Mouse (Mus musculus) spleen, adult 2 months (tissue): ENCODE results near the gene Klb. TPM values are rescaled to one million over a fixed set of nuclear protein-coding genes. Genes with fewer than 3 reads are reported as not detected.

ENCODE experiments used
- DNase-seq, 2 experiments: peaks; one replicate each; pipeline versions ENCODE4 v3.0.0 to v3.0.0-alpha.2; 2012 to 2021; ENCODE audit warnings: low spot score in 2 of 2, low read depth in 1 of 2
- H3K27ac ChIP-seq: fragments of 200-500 bp; 2 replicates; pipeline ENCODE4 v1.5.1; 2012; ENCODE audit warnings: low read length, inconsistent platforms; ENCODE audit not compliant: insufficient read depth
- H3K27me3 ChIP-seq: fragments of 200-500 bp; 2 replicates; pipeline ENCODE4 v1.6.1; 2012; ENCODE audit warnings: mild to moderate bottlenecking, moderate library complexity, low read length, inconsistent platforms; ENCODE audit not compliant: control insufficient read depth, insufficient read depth
- H3K36me3 ChIP-seq: fragments of 200-500 bp; 2 replicates; pipeline ENCODE4 v1.6.1; 2012; ENCODE audit warnings: mild to moderate bottlenecking, low read length, inconsistent platforms; ENCODE audit not compliant: control insufficient read depth, insufficient read depth
- H3K4me1 ChIP-seq: fragments of 200-500 bp; 2 replicates; pipeline ENCODE4 v1.6.1; 2011; ENCODE audit warnings: inconsistent platforms; ENCODE audit not compliant: control insufficient read depth, insufficient read depth, insufficient read length
- H3K4me3 ChIP-seq: fragments of 200-500 bp; 2 replicates; pipeline ENCODE4 v1.5.1; 2011; ENCODE audit warnings: mild to moderate bottlenecking, inconsistent platforms; ENCODE audit not compliant: insufficient read depth, insufficient read length; ENCODE audit errors: extremely low read depth
- CTCF ChIP-seq: fragments of 200-500 bp; IDR thresholded peaks from 2 replicates; pipeline ENCODE4 v1.5.1; 2011; ENCODE audit warnings: mild to moderate bottlenecking, inconsistent platforms; ENCODE audit not compliant: insufficient read depth, insufficient read length, insufficient replicate concordance; ENCODE audit errors: extremely low read depth
- POLR2A ChIP-seq: fragments of 200-500 bp; IDR thresholded peaks from 2 replicates; pipeline ENCODE4 v1.6.1; 2011; ENCODE audit warnings: low read depth, low read length, inconsistent platforms
- WGBS: fragments of 180-500 bp; shearing (Covaris S2); methylation state at CpG from one replicate; pipeline ENCODE4 v1.1.7; 2018; 5-methylcytosine and 5-hydroxymethylcytosine counted together
- polyA plus RNA-seq: library from polyadenylated mRNA; depleted of rRNA; stranded (reverse); fragments of >200 nt; gene quantifications from 2 replicates; pipeline ENCODE4 v1.2.3, GENCODE M21; 2012

The Klb gene
- polyA plus RNA-seq, 1 experiment, result 0.14 TPM

GRCm38 (mm10) chr5:65367837-65368236, 19.7 kb downstream of the Klb start:
- DNase-seq, result no peak
- no peak overlapping the region for H3K4me3 ChIP-seq
- WGBS, result 82% methylated on average over 11 of the region's 11 CpGs
- no peaks in the 10 kb centered on the region for H3K27me3 ChIP-seq
- H3K4me1 ChIP-seq, result no peaks in the 10 kb centered on the region
- no peaks in the 10 kb centered on the region for H3K36me3 ChIP-seq
- TF ChIP-seq POLR2A (no peak), CTCF (no peak)
- no peak overlapping the region for H3K27ac ChIP-seq

GRCm38 (mm10) chr5:65371551-65371950, 23.4 kb downstream of the Klb start:
- no peaks in the 10 kb centered on the region for H3K36me3 ChIP-seq
- WGBS, result 93% methylated on average over 7 of the region's 7 CpGs

GRCm38 (mm10) chr5:65374746-65375145, 26.6 kb downstream of the Klb start:
- Histone ChIP-seq H3K4me1 (no peaks in the 10 kb centered on the region), H3K27ac (no peak overlapping the region), H3K36me3 (no peaks in the 10 kb centered on the region), H3K27me3 (no peaks in the 10 kb centered on the region), H3K4me3 (no peak overlapping the region)
- no peak for DNase-seq
- WGBS, result 87% methylated on average over 7 of the region's 7 CpGs
- TF ChIP-seq CTCF, result no peak
- no peak for TF ChIP-seq POLR2A

More at GRCm38 (mm10) chr5:65371551-65371950, 23.4 kb downstream of the Klb start:
- no peaks in the 10 kb centered on the region for H3K4me1 ChIP-seq
- no peak overlapping the region for H3K4me3 ChIP-seq
- H3K27ac ChIP-seq, result no peak overlapping the region
- no peak for DNase-seq
- TF ChIP-seq POLR2A (no peak), CTCF (no peak)
- no peaks in the 10 kb centered on the region for H3K27me3 ChIP-seq

GRCm38 (mm10) chr5:65385704-65386103, 37.6 kb downstream of the Klb start:
- H3K36me3 ChIP-seq, result peaks cover 11% of the 10 kb centered on the region
- TF ChIP-seq POLR2A, result no peak
- TF ChIP-seq CTCF, result no peak
- H3K4me3 ChIP-seq, result no peak overlapping the region
- 88% methylated on average over 2 of the region's 2 CpGs for WGBS
- DNase-seq, result no peak
- no peak overlapping the region for H3K27ac ChIP-seq
- peaks cover 5% of the 10 kb centered on the region; the same call in 1 of the 2 replicates for H3K4me1 ChIP-seq
- H3K27me3 ChIP-seq, result no peaks in the 10 kb centered on the region

- no peak overlapping the region for H3K27ac ChIP-seq
- TF ChIP-seq POLR2A (no peak), CTCF (no peak)
- WGBS, result 87% methylated on average over 6 of the region's 6 CpGs
- peaks cover 11% of the 10 kb centered on the region for H3K36me3 ChIP-seq
- no peak overlapping the region for H3K4me3 ChIP-seq
- DNase-seq, result no peak
- H3K4me1 ChIP-seq, result peaks cover 7% of the 10 kb centered on the region; the same call in 1 of the 2 replicates
- no peaks in the 10 kb centered on the region for H3K27me3 ChIP-seq
Observed at GRCm38 (mm10) chr5:65387008-65387867, 39.1 kb downstream of the Klb start.

- peak within 1 kb of the TSS; percentile 82 for H3K27ac ChIP-seq
- H3K27me3 ChIP-seq, result no peaks in the 10 kb centered on the region
- peaks cover 7% of the 10 kb centered on the region; the same call in 1 of the 2 replicates for H3K4me1 ChIP-seq
- under 1% methylated on average over 83 of the region's 83 CpGs for WGBS
- H3K4me3 ChIP-seq, result peak within 1 kb of the TSS; percentile 84
- TF ChIP-seq CTCF (no peak), POLR2A (peak; percentile 86)
- DNase-seq, result peak; percentile 94 to 96
- peaks cover 15% of the 10 kb centered on the region for H3K36me3 ChIP-seq
Observed at GRCm38 (mm10) chr5:65390648-65391644, 42.8 kb downstream of the Klb start, which contains the start of the genes Rpl9 and Lias. Gene Rpl9 (minus strand): TSS chr5:65391444. Gene Lias (plus strand): TSS chr5:65391497.
